Mouse (Mus musculus): Measurements from ENCODE around the gene Actr3.

Actr3 gene

DNA sequence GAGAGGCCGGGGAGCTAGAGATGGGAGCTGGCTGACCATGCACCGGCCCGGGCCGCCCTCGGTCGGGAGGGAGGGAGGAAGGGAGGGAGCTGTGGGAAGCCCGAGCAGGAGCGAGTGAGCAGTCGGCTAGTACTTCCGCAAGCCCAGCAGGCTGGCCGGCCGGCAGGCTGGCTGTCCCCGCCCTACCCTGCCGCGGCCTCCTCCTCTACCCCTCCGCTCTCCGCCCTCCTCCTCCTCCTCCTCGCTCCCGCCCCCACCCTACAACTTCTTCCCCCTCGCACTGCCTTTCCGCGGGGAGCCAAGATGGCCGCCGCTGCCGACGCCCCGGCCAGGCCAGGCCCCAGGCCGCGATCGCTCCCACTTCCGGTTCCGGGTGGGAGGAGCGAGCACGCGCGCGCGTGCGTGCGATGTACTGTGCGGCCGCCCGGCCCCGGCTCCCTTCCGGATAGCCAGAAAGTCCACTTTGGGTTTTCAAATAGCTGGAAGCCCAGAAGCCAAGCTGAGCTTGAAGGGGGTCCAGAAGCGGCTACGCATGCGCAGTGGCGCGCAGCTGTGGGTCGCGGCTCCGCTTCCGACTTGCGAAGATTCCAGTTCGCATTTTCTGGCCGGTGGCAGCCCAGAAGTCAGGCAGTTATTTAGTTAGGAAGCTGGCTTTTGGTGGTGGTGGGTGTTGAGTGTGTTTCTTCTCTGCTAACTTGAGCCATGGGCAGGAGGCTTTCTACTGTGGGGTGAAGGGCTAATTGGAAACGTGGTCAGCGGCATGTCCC is at the start of gene Actr3:
Actr3 (minus strand) TSS at position 359 of the 767 bp plus-strand sequence.
- DNase-seq = peak; percentile 100

DNA sequence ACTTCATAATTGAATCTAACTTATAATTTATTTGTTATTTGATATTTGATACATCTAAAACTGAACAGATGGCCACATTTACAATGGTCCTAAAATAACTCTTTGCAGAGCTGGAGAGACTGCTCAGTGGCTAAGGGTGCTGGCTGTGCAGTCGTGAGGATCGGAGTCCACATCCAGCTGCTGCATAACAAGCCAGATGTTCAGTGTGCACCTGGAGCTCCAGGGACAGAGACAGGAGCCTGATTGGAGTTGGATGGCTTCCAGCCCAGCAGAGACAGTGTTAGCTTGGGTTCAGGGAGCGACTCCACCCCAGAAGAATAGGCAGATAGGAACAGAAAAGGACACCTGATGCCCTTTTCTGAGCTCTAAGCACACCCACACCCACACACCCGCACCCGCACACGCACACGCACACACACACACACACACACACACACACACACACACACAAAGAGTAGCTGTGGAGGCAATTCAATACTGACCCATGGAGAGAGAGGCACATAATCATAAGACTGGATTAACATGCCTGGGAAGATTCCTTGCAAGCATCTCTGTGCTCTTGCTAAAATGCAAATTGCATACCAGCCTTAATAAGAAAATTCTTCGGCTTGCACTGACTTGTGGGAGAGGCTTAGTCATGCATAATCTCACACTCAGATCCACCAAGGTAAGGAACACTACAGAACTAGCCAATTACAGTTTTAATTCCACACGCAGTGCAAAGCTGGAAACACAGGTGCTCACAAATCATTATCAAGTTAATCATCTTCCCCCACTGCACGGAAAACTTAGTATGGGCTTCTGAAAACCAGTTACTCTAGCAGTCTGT is 47.1 kb upstream of the Actr3 start:
- DNase-seq = no peak

DNA sequence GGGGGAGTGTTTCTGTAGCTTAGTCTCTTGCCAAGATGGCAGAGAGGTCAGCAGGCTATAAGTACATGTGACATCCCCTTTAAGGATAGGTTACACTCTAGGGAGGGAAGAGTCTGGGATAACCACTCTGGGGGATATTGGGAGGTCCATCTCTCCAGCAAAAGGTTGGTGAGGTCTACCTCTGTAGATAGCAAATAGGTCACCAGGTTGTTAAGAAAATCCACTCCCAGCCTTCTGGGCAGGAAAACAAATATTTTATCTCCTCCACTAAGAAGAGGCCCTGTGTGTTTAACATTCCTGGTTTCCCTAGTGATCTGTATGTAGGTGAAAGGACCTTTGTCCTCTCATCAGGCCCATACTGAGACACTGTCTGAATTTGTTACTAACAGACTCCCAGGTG is 46.3 kb upstream of the Actr3 start:
- no peak for DNase-seq

DNA sequence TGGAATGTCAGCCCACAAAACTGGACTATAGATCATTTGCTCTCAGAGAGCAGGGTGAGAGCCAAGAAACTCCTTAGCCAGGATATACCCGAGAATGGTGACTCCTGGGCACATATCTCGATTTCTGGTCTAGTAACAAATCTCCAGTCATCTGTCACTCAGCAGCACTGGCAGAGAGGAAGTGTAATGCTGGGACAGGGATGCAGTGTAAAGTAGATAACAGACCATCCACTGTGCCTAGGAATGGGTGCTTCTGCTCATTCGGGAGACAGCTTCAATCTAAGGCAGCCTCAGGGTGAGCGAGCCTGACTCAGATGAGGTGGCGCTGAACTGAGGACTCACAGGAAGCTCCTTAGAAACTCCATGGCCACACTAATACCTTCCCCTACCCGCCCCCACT is 43.1 kb upstream of the Actr3 start:
- DNase-seq = no peak

DNA sequence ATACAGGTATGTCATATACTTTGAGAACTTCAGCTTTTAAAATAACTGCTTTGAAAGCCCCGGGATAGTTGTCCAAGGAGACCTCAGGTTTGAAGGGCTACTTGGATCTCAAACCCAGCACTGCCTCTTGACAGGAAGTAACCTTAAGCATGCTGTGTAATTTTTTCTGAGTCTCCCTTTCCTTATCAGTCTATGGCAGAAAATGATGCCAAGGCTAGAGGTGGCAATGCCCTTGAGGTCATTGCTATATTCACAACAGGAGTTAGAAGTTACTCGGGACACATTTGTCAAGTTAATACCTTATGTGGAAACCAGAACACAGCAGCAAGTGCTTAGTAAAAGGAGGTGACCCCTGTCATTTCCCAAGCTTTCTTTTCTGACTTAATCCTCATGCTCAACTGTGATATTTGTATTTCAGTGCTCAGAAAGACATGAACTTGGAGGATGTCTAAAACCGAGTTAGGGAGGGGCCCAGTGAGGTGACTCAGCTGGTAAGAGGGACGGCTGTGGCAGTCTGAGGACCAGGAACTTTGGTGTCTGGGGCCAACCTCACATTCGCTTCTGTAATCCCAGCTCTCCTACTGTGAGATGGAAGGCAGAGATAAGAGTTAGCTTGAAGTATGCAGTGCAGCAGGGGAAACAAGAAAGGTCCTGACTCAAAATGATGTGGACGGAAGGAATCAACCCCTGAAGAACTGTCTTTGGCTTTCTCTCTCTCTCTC is 40.6 kb upstream of the Actr3 start:
- DNase-seq = no peak

DNA sequence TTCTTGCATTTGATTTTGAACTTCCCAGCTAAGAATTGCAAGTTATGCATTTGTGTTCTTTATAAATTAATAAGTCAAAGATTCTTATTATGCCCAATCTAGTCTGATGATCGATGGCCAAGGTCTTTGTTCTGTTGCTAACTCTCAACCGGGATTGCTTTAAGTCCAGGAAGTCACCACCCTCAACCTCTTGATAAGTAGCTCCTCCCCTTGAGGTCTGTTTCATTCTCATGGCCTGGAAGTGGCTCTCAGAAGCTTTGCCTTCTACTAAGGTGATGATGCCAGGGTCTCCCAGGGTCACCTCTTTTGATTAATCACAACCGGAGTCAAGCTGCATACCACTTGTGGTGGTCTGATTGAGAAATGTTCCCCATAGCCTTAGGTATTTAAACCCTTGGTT is 38.3 kb upstream of the Actr3 start:
- DNase-seq = no peak

DNA sequence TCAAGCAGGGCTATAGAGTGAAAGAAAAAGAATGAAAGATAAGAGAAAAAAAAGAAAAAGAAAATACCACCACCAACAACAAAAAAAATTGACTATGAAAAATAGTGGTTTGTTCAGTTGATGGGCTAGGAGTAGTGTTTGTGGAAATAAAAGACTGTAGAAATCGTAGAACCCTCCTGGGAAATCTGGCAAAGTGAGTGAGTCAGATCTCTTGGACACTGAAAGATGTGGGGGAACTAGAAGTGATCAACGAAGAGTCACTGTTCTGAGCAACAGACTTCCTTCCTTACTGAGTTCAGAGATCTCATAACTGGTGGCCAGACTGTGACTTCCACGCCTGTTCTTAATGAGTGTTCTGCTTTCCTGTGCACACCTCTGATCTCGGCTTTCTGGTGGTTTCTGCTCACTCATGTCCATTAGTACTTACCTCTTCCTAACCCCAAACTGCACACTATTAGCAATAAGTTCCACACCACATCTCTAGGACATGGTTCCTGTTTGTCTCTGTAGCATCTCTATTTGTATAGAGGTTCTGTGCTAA is 37.7 kb upstream of the Actr3 start:
- DNase-seq = no peak

DNA sequence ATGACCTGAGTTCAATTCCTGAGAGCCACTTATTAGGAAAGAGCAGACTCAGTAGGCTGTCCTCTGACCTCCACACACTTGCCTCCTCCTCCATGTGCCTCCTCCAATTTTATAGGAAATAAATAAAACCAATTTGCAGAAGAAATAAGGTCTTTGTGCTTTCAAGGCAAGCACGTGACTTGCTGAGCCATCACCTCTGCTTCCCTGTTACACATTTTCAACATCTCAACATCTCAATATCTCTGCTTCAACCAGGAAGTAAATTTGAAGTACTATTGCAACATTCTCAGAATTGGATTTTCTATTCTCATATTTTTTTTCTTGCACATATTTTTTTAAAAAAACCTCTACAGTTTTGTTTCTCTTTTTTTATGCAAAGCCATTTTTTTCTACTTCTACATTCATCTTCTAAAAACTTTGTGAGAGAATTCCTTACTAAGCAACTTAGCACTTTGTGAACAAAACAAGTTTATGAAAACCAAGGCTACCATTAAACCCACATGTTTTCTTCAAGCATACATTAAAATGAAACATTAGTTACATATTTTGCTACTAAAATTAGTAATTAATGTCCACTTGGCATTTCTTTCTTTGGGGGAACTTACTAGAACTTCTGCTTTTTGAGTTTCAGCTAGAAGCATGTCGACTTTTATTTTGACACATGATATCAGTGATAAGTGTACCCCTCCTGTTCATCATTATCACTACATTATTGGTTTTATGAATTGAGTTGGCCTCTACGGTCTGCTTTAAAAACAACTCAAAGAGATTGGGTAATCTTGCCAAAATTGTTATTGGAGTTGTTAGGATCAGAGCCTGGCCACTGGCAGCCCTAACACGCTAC is 35.5 kb upstream of the Actr3 start:
- DNase-seq = no peak

DNA sequence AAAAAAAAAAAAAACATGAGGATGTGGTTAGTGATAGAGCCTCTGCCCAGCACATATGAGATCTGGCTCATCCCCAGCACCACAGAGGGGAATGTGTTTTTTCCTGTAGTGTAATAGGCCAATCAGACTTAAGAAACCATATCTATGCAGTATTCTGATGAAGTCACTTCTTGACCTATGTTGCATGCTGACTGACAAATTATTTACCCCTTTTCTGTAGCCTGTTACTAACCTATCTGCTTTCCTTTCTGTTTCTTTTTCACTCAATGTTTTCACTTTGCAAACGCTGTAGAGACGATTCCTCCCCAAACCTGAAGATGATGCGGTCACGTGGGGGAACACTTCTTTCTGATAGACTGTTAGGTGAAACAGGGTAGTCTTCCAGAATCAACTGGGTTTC is 32.4 kb upstream of the Actr3 start:
- DNase-seq = no peak

DNA sequence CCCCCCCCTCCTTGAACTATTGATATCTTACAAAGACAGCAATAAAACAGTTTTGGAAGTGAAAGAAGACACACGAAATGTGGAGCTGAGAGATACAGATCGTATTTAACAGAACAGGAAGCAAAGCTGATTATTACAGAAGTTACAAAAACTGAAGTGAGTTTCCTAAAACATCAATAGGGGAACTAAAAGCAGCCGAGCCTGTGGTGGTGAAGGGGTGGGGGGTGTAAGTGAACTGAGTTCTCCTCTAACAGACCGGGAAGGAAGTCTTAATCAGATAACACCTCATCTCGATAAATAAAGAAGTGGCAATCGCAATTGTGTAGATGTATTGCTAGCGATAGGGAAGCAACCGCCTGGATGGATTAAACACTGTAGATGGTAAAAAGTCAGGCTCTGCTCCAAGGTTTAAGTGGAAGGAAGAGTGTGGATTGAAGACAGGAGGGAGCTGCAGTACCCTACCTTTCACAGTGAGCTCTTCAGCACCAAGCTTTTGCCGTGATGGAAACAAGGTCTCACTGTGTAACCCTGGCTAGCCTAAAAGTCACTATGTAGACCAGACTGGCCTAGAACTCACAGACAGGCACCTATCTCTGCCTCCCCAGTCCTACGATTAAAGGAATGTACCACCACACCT is 31.2 kb upstream of the Actr3 start:
- peak; percentile 35 to 41 for DNase-seq

DNA sequence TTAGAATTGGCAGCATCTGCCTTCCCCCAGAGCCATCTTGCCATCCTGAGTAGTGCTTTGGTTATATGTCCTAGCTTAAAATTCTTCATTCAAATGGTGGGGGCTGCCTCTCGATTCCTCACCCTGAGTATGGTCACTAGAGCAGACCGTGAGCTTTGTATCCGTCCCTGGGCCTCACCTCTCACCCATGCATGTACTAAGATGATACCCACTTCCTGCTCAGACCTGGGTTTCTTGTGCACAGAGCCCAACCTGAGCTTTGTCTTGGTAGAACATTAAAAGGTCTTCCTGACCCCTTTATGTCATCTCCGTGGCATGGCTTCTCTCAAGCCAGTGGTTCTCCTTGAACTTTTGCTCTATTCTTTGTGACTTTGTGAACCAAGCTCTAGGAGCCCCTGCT is 28.5 kb upstream of the Actr3 start:
- no peak for DNase-seq

DNA sequence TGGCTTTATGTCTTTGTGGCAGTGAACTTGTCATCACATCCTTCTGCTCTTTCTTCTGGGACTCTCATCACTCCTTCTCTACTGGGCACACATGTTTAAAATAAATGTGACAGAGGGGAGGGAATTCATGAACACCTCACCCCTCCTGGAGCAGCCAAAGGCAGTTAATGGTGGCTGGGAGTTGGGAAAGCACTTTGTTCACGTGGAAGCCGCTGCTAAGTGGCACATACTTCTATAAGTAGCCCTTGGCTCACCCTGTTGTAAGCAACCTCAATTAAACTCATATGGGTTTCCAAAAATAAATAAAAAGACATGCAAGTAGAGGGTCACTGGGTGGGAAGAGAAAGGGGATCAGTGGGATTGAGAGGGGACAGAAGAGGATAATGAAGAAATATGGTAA is 27.8 kb upstream of the Actr3 start:
- no peak for DNase-seq

DNA sequence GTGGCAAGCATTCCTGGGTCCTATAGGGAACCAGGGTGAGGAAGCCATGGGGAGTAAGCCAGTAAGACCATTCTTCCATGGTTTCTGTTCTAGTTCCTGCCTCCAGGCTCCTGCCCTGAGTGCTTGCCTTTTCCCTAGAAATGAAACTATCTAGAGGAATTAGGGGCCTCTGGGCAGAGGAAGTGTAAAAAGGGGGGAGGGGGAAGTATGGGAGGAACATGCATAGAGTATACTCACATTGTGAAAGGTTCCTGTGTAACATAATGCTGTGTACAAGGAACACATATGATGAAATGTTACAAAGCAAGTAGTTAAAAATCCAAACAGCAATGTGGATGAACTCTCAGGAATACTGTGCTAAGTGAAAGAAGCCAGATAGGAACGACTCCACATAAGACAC is 27.4 kb upstream of the Actr3 start:
- DNase-seq = no peak

DNA sequence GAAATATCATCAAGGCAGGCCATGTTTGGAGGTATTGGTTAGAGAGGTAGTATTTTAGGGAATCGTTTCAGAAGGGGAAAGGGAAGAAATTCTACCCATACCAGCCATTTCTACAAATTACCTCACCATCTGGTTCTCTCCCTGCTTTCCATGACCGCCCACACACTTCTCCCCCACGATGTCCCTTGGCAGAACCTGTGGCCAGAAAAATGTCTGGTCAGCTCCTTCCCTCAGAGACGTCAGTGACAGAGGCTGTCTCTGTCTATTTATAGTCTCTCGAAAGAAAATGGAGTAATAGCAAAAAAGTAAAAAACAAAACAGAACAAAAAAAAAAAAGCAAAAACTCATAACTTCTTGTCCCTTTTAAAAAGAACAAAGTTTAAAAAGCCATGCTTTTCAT is 23.0 kb upstream of the Actr3 start:
- DNase-seq = peak; percentile 58 to 69

DNA sequence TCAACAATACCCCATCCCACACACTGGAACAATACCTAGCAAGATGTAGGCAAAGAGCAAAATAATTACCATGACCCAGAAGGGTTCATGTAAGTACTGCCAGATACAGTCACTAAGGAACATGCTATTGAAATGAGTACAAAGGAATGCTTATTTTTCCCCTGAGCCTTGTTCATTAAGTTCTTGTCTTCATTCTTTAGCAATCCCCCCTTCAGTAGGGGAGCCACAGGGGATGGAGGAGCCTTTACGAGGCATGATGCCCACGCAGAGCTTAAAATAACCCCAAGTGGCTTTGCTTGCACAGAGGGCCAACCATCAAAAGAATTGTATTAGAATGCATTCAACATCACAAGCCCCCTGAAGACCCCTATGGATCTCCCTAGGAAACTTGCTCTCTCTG is 19.6 kb upstream of the Actr3 start:
- DNase-seq = no peak

DNA sequence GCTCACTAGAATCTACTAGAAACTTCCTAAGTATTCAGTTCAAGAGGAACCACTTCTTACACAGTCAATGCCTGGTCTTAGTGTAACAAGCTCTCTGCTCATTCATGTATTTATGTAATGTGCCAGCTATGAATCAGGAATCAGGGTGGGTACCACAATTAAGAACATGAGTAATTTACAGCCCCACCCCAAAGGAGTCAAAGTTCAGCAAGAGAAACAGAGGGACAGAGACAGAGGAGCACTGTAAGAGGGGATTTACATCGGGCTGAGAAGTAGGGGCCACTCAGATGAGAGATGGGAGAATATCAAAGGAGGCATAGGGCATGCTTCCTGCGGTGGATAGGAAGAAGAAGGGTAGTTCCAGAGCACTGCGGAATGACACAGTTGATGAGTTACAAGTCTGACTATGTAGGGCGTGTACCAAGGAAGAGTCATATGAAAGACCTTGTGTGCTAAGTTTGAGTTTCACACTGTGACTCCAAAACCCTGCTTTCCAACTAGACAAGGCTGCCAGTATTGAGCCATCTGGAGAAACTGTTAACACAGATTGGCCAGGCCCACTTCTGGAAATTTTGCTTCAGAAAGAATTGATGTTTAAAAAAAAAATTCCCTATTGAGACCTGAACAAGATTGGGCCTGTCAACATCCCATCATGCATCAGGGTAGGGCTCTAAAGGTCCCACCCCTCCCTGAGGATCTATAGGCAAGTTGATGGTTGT is 14.9 kb upstream of the Actr3 start:
- no peak for DNase-seq

DNA sequence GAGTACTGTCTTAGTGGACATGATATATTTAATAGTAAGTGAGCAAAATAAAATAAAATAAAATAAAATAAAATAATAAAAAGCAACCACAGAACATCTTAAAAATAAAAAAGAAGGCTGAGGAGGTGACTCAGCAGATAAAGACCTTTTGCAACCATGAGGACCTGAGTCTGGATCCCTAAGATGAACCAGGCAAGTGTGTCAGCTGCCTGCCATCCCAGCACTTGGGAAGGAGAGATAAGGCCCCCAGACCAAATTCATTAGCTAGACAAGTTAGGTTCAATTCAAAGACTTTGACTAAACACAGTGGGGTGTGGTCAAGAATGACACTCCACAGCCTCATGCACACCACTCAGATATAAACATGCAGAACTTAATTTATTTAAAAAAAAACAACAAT is 12.4 kb upstream of the Actr3 start:
- DNase-seq = no peak

DNA sequence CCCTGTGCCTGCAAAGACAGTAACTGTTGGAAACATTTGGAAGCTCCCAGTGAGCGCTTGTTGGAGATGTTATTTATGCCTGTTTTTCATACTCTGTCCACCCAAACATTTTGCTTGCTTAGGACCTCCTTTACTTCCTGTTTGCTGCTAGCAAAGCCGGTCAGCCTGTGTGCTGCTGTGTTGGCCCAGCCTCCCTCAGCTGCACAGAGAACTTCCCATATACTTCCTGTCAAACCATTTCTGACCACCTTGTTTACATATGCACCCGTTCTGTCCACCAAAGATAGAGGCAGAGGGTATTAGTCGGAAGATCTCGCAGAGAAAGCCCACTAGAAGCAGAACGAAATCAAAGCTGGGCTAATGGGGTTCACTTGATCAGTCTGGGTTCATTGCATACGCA is 6.2 kb upstream of the Actr3 start:
- DNase-seq = peak; percentile 56 to 73

DNA sequence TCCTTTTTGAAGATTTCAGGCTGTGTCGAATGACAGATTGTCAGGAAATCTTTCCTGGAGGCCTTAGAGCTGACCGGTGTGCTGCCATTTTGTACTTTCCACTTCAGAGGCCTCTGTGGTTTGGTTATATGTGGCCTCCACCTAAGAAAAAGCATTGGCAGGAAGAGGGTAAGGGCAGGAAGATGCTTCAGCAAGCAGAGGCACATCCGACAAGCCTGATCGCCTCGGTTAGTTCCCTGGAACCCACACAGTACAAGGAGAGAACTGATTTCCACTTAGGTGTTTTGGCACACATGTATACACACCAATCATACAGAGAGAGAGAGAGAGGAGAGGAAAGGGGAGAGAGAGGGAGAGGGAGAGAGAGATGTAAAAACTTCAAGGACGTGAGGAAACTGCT is 5.7 kb upstream of the Actr3 start:
- peak in 1 of 2 experiments; percentile 15 for DNase-seq

DNA sequence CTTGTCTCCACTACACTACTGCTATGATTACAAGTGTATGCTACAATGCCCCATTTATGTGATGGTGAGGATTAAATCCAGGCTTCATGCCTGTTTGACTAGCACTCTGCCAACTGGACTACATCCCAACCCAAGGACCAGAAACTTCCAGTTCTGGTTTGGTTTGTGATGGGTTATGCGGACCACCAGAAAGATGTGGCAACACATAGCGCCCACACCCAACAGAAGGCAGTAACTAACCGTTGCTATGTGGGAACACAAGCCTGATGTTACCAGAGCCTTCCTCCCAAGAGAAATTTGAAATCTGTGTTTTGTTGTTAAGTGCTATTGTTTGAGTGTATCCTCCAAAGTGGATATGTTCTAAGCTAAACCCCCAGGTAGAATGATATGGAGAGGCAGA is 4.0 kb upstream of the Actr3 start:
- DNase-seq = no peak

DNA sequence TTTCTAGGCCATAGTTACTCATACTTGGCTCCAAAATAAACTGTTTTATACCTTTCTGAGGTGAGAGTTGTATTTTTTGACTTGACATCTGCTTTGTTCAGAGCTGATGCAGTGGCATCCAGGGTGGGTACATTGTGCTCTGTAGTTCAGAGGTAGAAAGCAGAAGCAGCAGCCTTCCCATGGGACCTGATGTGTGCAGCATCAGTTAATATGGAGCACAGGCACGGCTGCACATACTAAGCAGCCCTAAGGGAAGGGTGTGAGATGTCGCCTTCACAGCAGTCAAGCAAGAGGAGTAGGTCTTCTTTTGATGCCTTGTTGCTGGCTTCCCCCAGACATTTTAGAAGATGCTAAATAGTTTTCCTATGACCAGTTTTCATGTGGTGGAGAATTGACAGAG is 3.3 kb upstream of the Actr3 start:
- no peak for DNase-seq
